Mouse (Mus musculus) bone marrow, adult 2 months (tissue): ENCODE measurements around the gene Ywhab. TPM values are rescaled to one million over a fixed set of nuclear protein-coding genes. Genes with fewer than 3 reads are reported as not detected.

Experiments used
- H3K27ac ChIP-seq: fragments of 200-500 bp; 2 replicates; pipeline ENCODE4 v1.5.1; 2012; ENCODE audit warnings: low read depth, mild to moderate bottlenecking, control low read depth, inconsistent platforms, low read length; ENCODE audit not compliant: control insufficient read depth, poor library complexity, insufficient read depth
- H3K4me1 ChIP-seq: fragments of 200-500 bp; 2 replicates; pipeline ENCODE4 v1.6.1; 2011; ENCODE audit warnings: low read length; ENCODE audit not compliant: control insufficient read depth, insufficient read depth
- H3K4me3 ChIP-seq: fragments of 200-500 bp; replicated peaks from 2 replicates; pipeline ENCODE3; 2011; ENCODE audit warnings: mild to moderate bottlenecking, low read depth, low read length, control low read depth; ENCODE audit not compliant: control insufficient read depth
- CTCF ChIP-seq: fragments of 200-500 bp; IDR thresholded peaks from 2 replicates; pipeline ENCODE4 v1.5.1; 2011; ENCODE audit warnings: low read length, control low read depth; ENCODE audit not compliant: control insufficient read depth, insufficient read depth
- POLR2A ChIP-seq: fragments of 200-500 bp; IDR thresholded peaks from 2 replicates; pipeline ENCODE4 v1.6.1; 2011; ENCODE audit warnings: low read depth, mild to moderate bottlenecking, control low read depth, low read length, borderline replicate concordance; ENCODE audit not compliant: control insufficient read depth
- WGBS: fragments of 180-500 bp; shearing (Covaris S2); methylation state at CpG from one replicate; pipeline ENCODE4 v1.1.7; 2018; 5-methylcytosine and 5-hydroxymethylcytosine counted together
- polyA plus RNA-seq: library from polyadenylated mRNA; stranded (reverse); fragments of >200 nt; gene quantifications from 2 replicates; pipeline ENCODE4 v1.2.4, GENCODE M21; 2011; ENCODE audit warnings: low replicate concordance; ENCODE audit not compliant: missing spikeins, insufficient read depth, insufficient read length

Gene Ywhab
- polyA plus RNA-seq, 1 experiment = 61.2 TPM

DNA sequence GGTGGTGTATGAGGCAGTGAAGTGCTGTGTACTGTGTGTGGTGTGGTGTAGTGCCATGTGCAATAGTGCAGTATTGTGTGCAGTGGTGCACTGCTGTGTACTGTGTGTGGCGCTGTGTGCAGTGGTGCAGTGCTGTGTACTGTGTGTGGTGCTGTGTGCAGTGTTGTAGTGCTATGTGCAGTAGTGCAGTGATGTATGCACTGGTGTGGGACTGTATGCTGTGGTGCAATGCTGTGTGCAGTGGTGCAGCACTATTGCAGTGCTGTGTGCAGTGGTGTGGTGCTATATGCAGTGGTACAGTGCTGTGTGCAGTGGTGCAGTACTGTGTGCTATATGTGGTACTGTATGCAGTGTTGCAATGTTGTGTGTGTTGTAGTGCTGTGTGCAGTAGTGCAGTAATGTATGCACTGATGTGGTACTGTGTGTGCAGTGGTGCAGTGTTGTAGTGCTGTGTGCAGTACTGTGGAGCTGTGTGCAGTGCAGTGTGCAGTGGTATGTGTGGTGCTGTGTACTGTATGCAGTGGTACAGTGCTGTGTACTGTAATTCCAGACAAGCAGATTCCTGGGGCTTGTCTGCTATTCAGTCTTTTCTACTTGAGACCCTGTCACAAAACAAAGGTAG is 43.8 kb downstream of the Ywhab start:
- WGBS = 96% methylated on average over 1 of the region's 1 CpGs
- peaks cover 3% of the 10 kb centered on the region; the same call in 1 of the 2 replicates for H3K4me1 ChIP-seq
- no peak overlapping the region for H3K4me3 ChIP-seq
- TF ChIP-seq CTCF = no peak
- no peak for TF ChIP-seq POLR2A
- no peak overlapping the region for H3K27ac ChIP-seq

DNA sequence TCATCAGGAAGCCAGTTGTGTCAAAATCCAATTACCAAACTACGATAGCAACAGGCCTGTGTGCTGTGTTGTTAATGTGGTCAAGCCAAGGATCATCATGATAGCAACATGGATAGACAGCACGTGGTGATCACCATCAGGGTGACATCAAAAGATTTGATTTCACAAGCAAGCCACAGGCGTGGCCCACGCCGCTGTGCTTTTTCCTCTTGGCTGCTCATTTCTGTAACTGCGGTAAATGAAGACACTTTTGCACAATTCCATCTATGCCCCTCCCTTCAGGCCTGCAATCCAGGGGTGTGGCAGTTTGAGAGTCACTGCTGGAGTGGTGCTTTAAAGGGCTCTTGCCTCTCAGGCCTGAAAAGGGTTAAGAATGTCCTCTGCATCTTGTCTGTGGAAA is 46.2 kb downstream of the Ywhab start:
- no peak for TF ChIP-seq CTCF
- TF ChIP-seq POLR2A = no peak
- Histone ChIP-seq H3K4me1 (peaks cover 3% of the 10 kb centered on the region), H3K4me3 (no peak overlapping the region), H3K27ac (peak overlapping the region; percentile 42; the same call in 1 of the 2 replicates)
- 35% methylated on average over 6 of the region's 6 CpGs for WGBS

DNA sequence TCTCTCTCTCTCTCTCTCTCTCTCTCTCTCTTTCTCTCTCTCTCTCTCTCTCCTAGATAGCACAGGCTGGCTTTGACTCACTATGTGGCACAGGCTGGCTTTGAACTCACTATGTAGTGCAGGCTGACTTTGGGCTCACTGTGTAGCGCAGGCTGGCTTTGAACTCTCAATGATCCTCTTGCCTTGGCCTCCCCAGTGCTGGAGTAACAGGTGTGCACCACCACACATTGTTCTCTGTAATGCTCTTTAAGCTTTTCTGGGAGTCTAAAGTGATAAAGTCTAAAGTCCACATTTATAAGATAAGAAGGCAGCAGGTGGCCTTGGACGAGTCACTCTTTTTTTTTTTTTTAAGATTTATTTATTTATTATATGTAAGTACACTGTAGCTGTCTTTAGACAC is 46.8 kb downstream of the Ywhab start:
- peaks cover 3% of the 10 kb centered on the region for H3K4me1 ChIP-seq
- no peak overlapping the region for H3K4me3 ChIP-seq
- WGBS = 73% methylated on average over 2 of the region's 2 CpGs
- H3K27ac ChIP-seq = peak overlapping the region; percentile 42; the same call in 1 of the 2 replicates
- TF ChIP-seq POLR2A (no peak), CTCF (no peak)

DNA sequence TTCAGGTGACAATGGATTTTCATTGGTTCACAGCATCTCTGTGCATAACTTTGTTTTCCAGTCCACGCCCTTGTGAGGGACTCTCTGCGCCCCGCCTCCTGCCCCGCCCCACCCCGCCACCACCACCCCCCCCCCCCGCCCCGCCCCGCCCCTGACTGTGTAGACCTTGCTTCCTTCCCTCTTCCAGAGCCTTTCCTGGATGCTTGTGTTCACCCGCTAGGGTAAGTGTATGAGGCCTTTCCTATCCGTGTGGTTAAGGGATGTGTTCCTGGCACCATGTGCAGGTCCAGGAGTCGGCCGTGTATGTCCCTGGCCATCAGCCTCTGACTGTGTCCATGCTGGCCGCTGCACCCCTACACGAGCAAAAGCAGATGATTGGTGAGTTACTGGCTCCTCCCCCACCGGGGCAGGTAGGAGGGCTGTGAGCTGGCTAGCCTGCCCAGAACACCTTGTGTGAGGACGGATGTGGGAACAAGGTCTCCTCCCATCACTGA is 52.5 kb downstream of the Ywhab start:
- H3K27ac ChIP-seq = peak overlapping the region; percentile 59
- TF ChIP-seq POLR2A (no peak), CTCF (no peak)
- peaks cover 1% of the 10 kb centered on the region for H3K4me1 ChIP-seq
- 1% methylated on average over 16 of the region's 16 CpGs for WGBS
- H3K4me3 ChIP-seq = peak overlapping the region; percentile 81

DNA sequence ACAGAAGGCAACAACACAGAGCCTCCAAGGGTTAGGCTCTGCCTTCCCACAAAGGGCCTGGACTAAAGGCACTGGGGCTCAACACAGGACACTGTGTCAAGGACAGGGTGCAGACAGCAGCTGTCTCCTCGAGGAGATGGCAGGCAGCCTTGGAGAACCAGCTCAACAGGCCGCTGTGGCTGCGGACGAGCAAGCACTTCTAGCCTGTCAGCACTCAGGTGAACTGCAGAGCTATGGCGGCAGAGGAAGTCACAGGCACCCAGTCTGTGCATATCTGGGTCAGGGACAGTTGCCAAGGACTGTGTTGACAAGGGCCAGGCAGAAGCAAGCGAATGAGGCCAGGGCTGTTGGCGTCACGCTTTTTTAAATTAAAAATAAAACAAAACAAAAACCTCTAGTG is 59.0 kb downstream of the Ywhab start:
- 88% methylated on average over 8 of the region's 8 CpGs for WGBS
- no peaks in the 10 kb centered on the region for H3K4me1 ChIP-seq
- no peak overlapping the region for H3K27ac ChIP-seq
- no peak for TF ChIP-seq CTCF
- TF ChIP-seq POLR2A = no peak
- H3K4me3 ChIP-seq = no peak overlapping the region

DNA sequence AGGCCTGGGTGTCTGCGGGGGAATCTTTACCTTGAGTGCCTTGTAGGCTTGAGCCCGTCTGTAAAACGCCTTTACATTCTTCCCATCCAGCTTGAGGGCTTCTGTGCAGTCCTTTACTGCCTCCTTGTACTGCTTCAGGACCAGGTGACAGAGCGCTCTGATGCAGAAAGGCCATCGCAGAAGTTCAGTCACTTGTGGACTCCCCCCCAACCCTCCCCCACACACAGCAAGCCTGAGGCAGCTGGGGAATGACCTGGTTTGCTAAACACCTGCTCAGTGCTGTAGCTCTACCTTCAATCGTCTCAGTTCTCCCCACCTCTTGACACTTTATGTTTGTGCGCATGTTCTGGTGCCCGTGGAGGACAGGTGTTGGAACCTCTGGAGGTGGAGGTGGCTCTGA is 59.9 kb downstream of the Ywhab start:
- Histone ChIP-seq H3K27ac (no peak overlapping the region), H3K4me1 (no peaks in the 10 kb centered on the region), H3K4me3 (no peak overlapping the region)
- TF ChIP-seq POLR2A (no peak), CTCF (no peak)
- 91% methylated on average over 8 of the region's 8 CpGs for WGBS

DNA sequence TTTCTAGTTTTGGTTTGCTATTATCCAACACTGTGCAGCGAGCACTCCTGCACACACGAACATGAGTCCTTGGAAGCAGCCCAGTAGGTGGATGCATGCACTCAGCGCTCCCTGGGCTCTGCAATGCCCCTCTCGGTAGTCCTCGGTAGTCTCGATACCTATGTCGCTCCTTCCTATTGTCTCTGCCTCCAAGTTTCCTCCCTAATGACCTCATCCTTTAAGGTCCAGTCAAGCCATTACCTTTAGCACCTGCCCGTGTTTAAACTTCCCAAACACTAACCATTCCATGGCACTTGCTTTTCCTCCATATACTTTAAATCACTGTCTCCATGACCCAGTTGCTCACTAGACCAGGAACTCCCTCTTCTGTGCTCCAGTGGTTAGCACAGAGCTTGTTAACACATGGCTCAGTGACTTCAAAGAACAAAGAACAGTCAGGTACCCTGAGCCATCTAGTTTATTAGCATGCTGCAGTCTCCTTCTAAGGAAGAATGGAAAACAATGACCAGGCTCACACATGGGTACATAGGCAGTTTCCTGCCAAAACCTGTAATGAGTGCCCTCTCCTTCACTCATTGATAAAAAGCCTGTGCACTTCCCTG is 65.0 kb downstream of the Ywhab start:
- Histone ChIP-seq H3K27ac (no peak overlapping the region), H3K4me1 (no peaks in the 10 kb centered on the region), H3K4me3 (no peak overlapping the region)
- TF ChIP-seq POLR2A = no peak
- no peak for TF ChIP-seq CTCF
- 91% methylated on average over 8 of the region's 8 CpGs for WGBS

Other genes starting within 250 kb of the Ywhab start
- gene Ada, start 244.7 kb upstream of the Ywhab start, polyA plus RNA-seq = 4.0 and 14.9 TPM in 2 replicates
- gene Ccn5, start 174.1 kb upstream of the Ywhab start, polyA plus RNA-seq = 3.1 and 12.3 TPM in 2 replicates
- gene Kcnk15, start 141.3 kb upstream of the Ywhab start, polyA plus RNA-seq = not detected in 2 replicates
- gene Rims4, start 76.3 kb upstream of the Ywhab start, polyA plus RNA-seq = 0.30 TPM in 1 of 2 replicates, not detected in the other
- 8.6 and 10.8 TPM in 2 replicates for gene Pabpc1l, start 30.5 kb downstream of the Ywhab start, polyA plus RNA-seq
- gene Stk4, start 75.4 kb downstream of the Ywhab start, polyA plus RNA-seq = 27.5 and 28.7 TPM in 2 replicates
- gene Tomm34, start 76.2 kb downstream of the Ywhab start, polyA plus RNA-seq = 34.6 and 50.9 TPM in 2 replicates
- not detected in 2 replicates for gene Kcns1, start 176.2 kb downstream of the Ywhab start, polyA plus RNA-seq
- not detected in 2 replicates for gene Wfdc5, start 187.8 kb downstream of the Ywhab start, polyA plus RNA-seq
- gene Wfdc12, start 195.6 kb downstream of the Ywhab start, polyA plus RNA-seq = not detected in 2 replicates
- not detected in 2 replicates for gene Wfdc15a, start 205.2 kb downstream of the Ywhab start, polyA plus RNA-seq
- gene Wfdc15b, start 226.7 kb downstream of the Ywhab start, polyA plus RNA-seq = 3.2 TPM in 1 of 2 replicates, not detected in the other
- gene Svs2, start 243.5 kb downstream of the Ywhab start, polyA plus RNA-seq = not detected in 2 replicates